Mouse (Mus musculus) CD8-positive naive resting alpha-beta T cell, adult 57 days (primary cell): ENCODE measurements around the gene Jmjd6. TPM values are rescaled to one million over a fixed set of nuclear protein-coding genes. Genes with fewer than 3 reads are reported as not detected.

Experiments
- total RNA-seq: library from RNA; stranded (reverse); gene quantifications from one replicate; pipeline ENCODE4 v1.2.4, GENCODE M21; 2023

Gene Jmjd6
- total RNA-seq: 60.2 TPM

GRCm38 (mm10) chr11:116843261-116844233, at the start of gene Jmjd6, which contains the start of gene Mettl23:
Gene Jmjd6 (minus strand): TSS chr11:116843449.
Gene Mettl23 (plus strand): TSS chr11:116843278.

GRCm38 (mm10) chr11:116852891-116853511, 9.8 kb upstream of the Jmjd6 start, which contains the start of gene Srsf2:
Gene Srsf2 (minus strand): TSS chr11:116853094.

GRCm38 (mm10) chr11:116852291-116852890, 9.1 kb upstream of the Jmjd6 start, which contains the start of gene Mfsd11:
Gene Mfsd11 (plus strand): TSS chr11:116852440.

GRCm38 (mm10) chr11:116827534-116828165, 15.6 kb downstream of the Jmjd6 start, which contains the start of gene Mxra7:
Gene Mxra7 (minus strand): TSS chr11:116828046.

Other genes with a start within 250 kb of the Jmjd6 start
- gene Rhbdf2, start 216.4 kb downstream of the Jmjd6 start, total RNA-seq: 15.6 TPM
- not detected for gene Prcd, start 189.9 kb downstream of the Jmjd6 start, total RNA-seq
- gene Cygb, start 189.1 kb downstream of the Jmjd6 start, total RNA-seq: not detected
- gene St6galnac1, start 67.9 kb downstream of the Jmjd6 start, total RNA-seq: not detected
- gene Mxra7, start 15.4 kb downstream of the Jmjd6 start, total RNA-seq: not detected
- 69.0 TPM for gene Mettl23, start 171 bp downstream of the Jmjd6 start, total RNA-seq
- 11.1 TPM for gene Mfsd11, start 9.0 kb upstream of the Jmjd6 start, total RNA-seq
- 421 TPM for gene Srsf2, start 9.6 kb upstream of the Jmjd6 start, total RNA-seq
- gene Mgat5b, start 75.4 kb upstream of the Jmjd6 start, total RNA-seq: not detected